21 mouse cellular contexts compared by ENCODE assay signal in genomic region chr3:31394533-31394932, GRCm38 (mm10).
A peak's percentile ranks its signal among the peaks of the same experiment; 100 is the strongest.
DNase-seq lines count a peak whose midpoint lies in the region; ATAC-seq and TF ChIP-seq lines count a peak whose summit lies in the region.
"Had no signal": no experiment of that assay in that cellular context is flagged by ENCODE, and none has a peak within 500 bp of the region (broad histone marks: within the 10 kb centered on the region; RNA-seq: fewer than 3 reads in every experiment).

No protein-coding gene starts in this region.

- DNase-seq in heart, adult 8-10 months (ENCODE audit: low spot score): peak; percentile 7
- peak; percentile 48 for DNase-seq in Patski (ENCODE audit: low read depth, low spot score)
- DNase-seq in gastrocnemius, adult 8-10 months (ENCODE audit: low spot score in 2 of 2): peak; percentile 2 to 19
- DNase-seq in skeletal muscle tissue, adult 2 months (ENCODE audit: low read depth, low spot score): peak; percentile 62
- DNase-seq in kidney, postnatal 36 days: no peak
- DNase-seq: adrenal gland, postnatal 10 days; cerebellum, adult 2 months; cerebellum, postnatal 36 days; kidney, adult 18-20 months; lung, adult 18-20 months; lung, postnatal 10 days; thymus, adult 2 months; thymus, postnatal 4 days had no signal

- no peak overlapping the region for H3K4me2 ChIP-seq in heart, embryonic 11.5 days
- H3K4me2 ChIP-seq: forebrain, embryonic 15.5 days; hindbrain, embryonic 14.5 days; liver, embryonic 12.5 days; midbrain, embryonic 12.5 days had no signal

- H3K36me3 ChIP-seq in heart, embryonic 11.5 days (ENCODE audit: control insufficient read depth, insufficient read depth, low read length): no peaks in the 10 kb centered on the region
- H3K36me3 ChIP-seq: forebrain, embryonic 15.5 days; liver, embryonic 12.5 days; midbrain, embryonic 12.5 days had no signal

- 78% methylated on average over 4 of the region's 4 CpGs for WGBS in heart, embryonic 11.5 days (ENCODE audit: insufficient replicate concordance)

- no peaks in the 10 kb centered on the region for H3K4me1 ChIP-seq in heart, embryonic 11.5 days (ENCODE audit: control insufficient read depth, insufficient read depth, low read length)
- H3K4me1 ChIP-seq: forebrain, embryonic 15.5 days; liver, embryonic 12.5 days; midbrain, embryonic 12.5 days had no signal

- no peaks in the 10 kb centered on the region for H3K27me3 ChIP-seq in heart, embryonic 11.5 days (ENCODE audit: control insufficient read depth, insufficient read depth, low read length)
- no peaks in the 10 kb centered on the region for H3K27me3 ChIP-seq in Patski
- H3K27me3 ChIP-seq: forebrain, embryonic 15.5 days; liver, embryonic 12.5 days; midbrain, embryonic 12.5 days had no signal

- TF ChIP-seq CTCF in Patski (IDR thresholded peaks at IDR 0.05): no peak

- no peak overlapping the region for H3K27ac ChIP-seq in heart, embryonic 11.5 days (ENCODE audit: low read depth, low read length)
- H3K27ac ChIP-seq: forebrain, embryonic 15.5 days; hindbrain, embryonic 14.5 days; liver, embryonic 12.5 days; midbrain, embryonic 12.5 days; stomach, postnatal 0 days had no signal

- CTCF ChIA-PET in Patski (lab: Charles Lee): interaction anchor here (1.1 kb wide), 1 partner anchor 11 kb away, joined by 3 read pairs; no protein-coding TSS in a partner anchor

- no peak for ATAC-seq in heart, embryonic 11.5 days (replicated peaks; ENCODE audit: insufficient number of reproducible peaks, low FRiP score, low TSS enrichment)
- peak; percentile 78 for ATAC-seq in Patski
- no peak for ATAC-seq in megakaryocyte progenitor cell, adult 5-6 weeks (replicated peaks; ENCODE audit: poor library complexity)
- ATAC-seq: forebrain, embryonic 15.5 days; inflammation-experienced regulatory T-cells, adult 6 months; liver, embryonic 12.5 days had no signal

- no peaks in the 10 kb centered on the region for H3K9me3 ChIP-seq in heart, embryonic 11.5 days (replicated peaks; ENCODE audit: control insufficient read depth, low read length)
- H3K9me3 ChIP-seq: forebrain, embryonic 15.5 days; liver, embryonic 12.5 days; midbrain, embryonic 12.5 days had no signal

- POLR2A ChIA-PET in Patski (lab: Charles Lee): no interaction called here

- in situ Hi-C loops in Patski (cut with MboI; ENCODE audit: low pct_unique_long_range_greater_than_20kb): no loop called here

- H3K9ac ChIP-seq in heart, embryonic 11.5 days (ENCODE audit: low read depth, low read length): no peak overlapping the region
- H3K9ac ChIP-seq: forebrain, embryonic 15.5 days; hindbrain, embryonic 14.5 days; liver, embryonic 12.5 days; midbrain, embryonic 12.5 days had no signal

- H3K4me3 ChIP-seq in heart, embryonic 11.5 days (ENCODE audit: low read depth, low read length): no peak overlapping the region
- H3K4me3 ChIP-seq: forebrain, embryonic 15.5 days; liver, embryonic 12.5 days; midbrain, embryonic 12.5 days had no signal

Comparison
In these comparisons a context has a peak if more than half of its experiments do, and no peak if none do; other contexts are left out.
1. DNase-seq: peak in heart, adult 8-10 months (single experiment), Patski (single experiment), gastrocnemius, adult 8-10 months (2 of 2) and skeletal muscle tissue, adult 2 months (single experiment); none in kidney, postnatal 36 days (0 of 2).